Mouse (Mus musculus) NIH3T3 (cell line): Measurements from ENCODE around the gene Nrf1.

Experiments
- DNase-seq: peaks from one replicate; pipeline ENCODE4 v3.0.0-alpha.2; 2012; ENCODE audit warnings: low read depth

Gene Nrf1

GRCm38 (mm10) chr6:30047271-30048162 is at the start of gene Nrf1:
Gene Nrf1, plus strand, starts transcription at chr6:30047988.
- peak; percentile 97 for DNase-seq

- DNase-seq = no peak
Observed at GRCm38 (mm10) chr6:29998140-29998539, 49.6 kb upstream of the Nrf1 start.

- no peak for DNase-seq
Observed at GRCm38 (mm10) chr6:29998771-29999170, 49.0 kb upstream of the Nrf1 start.

- DNase-seq = peak; percentile 45
Observed at GRCm38 (mm10) chr6:30002628-30003027, 45.2 kb upstream of the Nrf1 start.

GRCm38 (mm10) chr6:30005851-30006250 is 41.9 kb upstream of the Nrf1 start:
- DNase-seq = no peak

GRCm38 (mm10) chr6:30009204-30009603 is 38.6 kb upstream of the Nrf1 start:
- DNase-seq = no peak

- DNase-seq = no peak
Observed at GRCm38 (mm10) chr6:30013520-30013919, 34.3 kb upstream of the Nrf1 start.

GRCm38 (mm10) chr6:30014187-30014864 is 33.5 kb upstream of the Nrf1 start:
- no peak for DNase-seq

- peak; percentile 71 for DNase-seq
Observed at GRCm38 (mm10) chr6:30021241-30021640, 26.5 kb upstream of the Nrf1 start.

- DNase-seq = peak; percentile 50
Observed at GRCm38 (mm10) chr6:30021656-30022055, 26.1 kb upstream of the Nrf1 start.

- no peak for DNase-seq
Observed at GRCm38 (mm10) chr6:30026799-30027198, 21.0 kb upstream of the Nrf1 start.

GRCm38 (mm10) chr6:30028358-30028757 is 19.4 kb upstream of the Nrf1 start:
- no peak for DNase-seq

GRCm38 (mm10) chr6:30035112-30035511 is 12.7 kb upstream of the Nrf1 start:
- no peak for DNase-seq

GRCm38 (mm10) chr6:30041498-30041897 is 6.3 kb upstream of the Nrf1 start:
- DNase-seq = no peak

GRCm38 (mm10) chr6:30042483-30042882 is 5.3 kb upstream of the Nrf1 start:
- DNase-seq = peak; percentile 31

- DNase-seq = no peak
Observed at GRCm38 (mm10) chr6:30048163-30048500, 344 bp downstream of the Nrf1 start.

GRCm38 (mm10) chr6:30048501-30049353 is 939 bp downstream of the Nrf1 start:
- DNase-seq = peak; percentile 69

- no peak for DNase-seq
Observed at GRCm38 (mm10) chr6:30053116-30053515, 5.3 kb downstream of the Nrf1 start.

GRCm38 (mm10) chr6:30062544-30062943 is 14.8 kb downstream of the Nrf1 start:
- DNase-seq = no peak

GRCm38 (mm10) chr6:30065369-30065768 is 17.6 kb downstream of the Nrf1 start:
- DNase-seq = no peak

GRCm38 (mm10) chr6:30066746-30067145 is 19.0 kb downstream of the Nrf1 start:
- DNase-seq = no peak

GRCm38 (mm10) chr6:30072476-30072875 is 24.7 kb downstream of the Nrf1 start:
- no peak for DNase-seq
